Mouse (Mus musculus): ENCODE measurements around the gene Zfp853. TPM values are rescaled to one million over a fixed set of nuclear protein-coding genes. Genes with fewer than 3 reads are reported as not detected.

The Zfp853 gene
- polyA plus RNA-seq, 1 experiment from 2014 or later: not detected

- H3K4me1 ChIP-seq (ENCODE audit: control insufficient read depth, insufficient read depth, low read length): peaks cover 2% of the 10 kb centered on the region; the same call in 1 of the 2 replicates
- no peak overlapping the region for H3K9ac ChIP-seq (replicated peaks; ENCODE audit: low read length)
- DNase-seq (ENCODE audit: low spot score) (no peak), ATAC-seq (replicated peaks; ENCODE audit: insufficient number of reproducible peaks, low FRiP score, low TSS enrichment, low read depth) (no peak)
- H3K4me2 ChIP-seq (ENCODE audit: low read depth, low read length): no peak overlapping the region
- no peak overlapping the region for H3K4me3 ChIP-seq (ENCODE audit: low read depth, low read length)
- 75% methylated on average over 9 of the region's 9 CpGs for WGBS
- no peak overlapping the region for H3K27ac ChIP-seq (replicated peaks; ENCODE audit: low read depth, low read length)
- H3K27me3 ChIP-seq (ENCODE audit: control insufficient read depth, insufficient read depth, low read length): peaks cover 59% of the 10 kb centered on the region
- H3K9me3 ChIP-seq (replicated peaks; ENCODE audit: control insufficient read depth, low read length): no peaks in the 10 kb centered on the region
- H3K36me3 ChIP-seq (replicated peaks; ENCODE audit: control insufficient read depth, insufficient read depth, low read depth, low read length): no peaks in the 10 kb centered on the region
Measured at GRCm38 (mm10) chr5:143289299-143289698, 4.1 kb downstream of the Zfp853 start.

GRCm38 (mm10) chr5:143288378-143288911, 5.0 kb downstream of the Zfp853 start:
- DNase-seq (ENCODE audit: low spot score): no peak
- no peak overlapping the region for H3K27ac ChIP-seq (replicated peaks; ENCODE audit: low read depth, low read length)
- 8% methylated on average over 9 of the region's 9 CpGs for WGBS

GRCm38 (mm10) chr5:143287774-143288328, 5.6 kb downstream of the Zfp853 start:
- no peak overlapping the region for H3K27ac ChIP-seq (replicated peaks; ENCODE audit: low read depth, low read length)
- peak overlapping the region; percentile 27 for H3K4me3 ChIP-seq (ENCODE audit: low read depth, low read length)
- peak; percentile 26 for DNase-seq (ENCODE audit: low spot score)
- no peaks in the 10 kb centered on the region for H3K9me3 ChIP-seq (replicated peaks; ENCODE audit: control insufficient read depth, low read length)
- peak overlapping the region; percentile 62 for H3K4me2 ChIP-seq (ENCODE audit: low read depth, low read length)
- ATAC-seq (replicated peaks; ENCODE audit: insufficient number of reproducible peaks, low FRiP score, low TSS enrichment, low read depth): 0 out of 2 replicates have a peak, but pooled peaks have one; percentile 22
- WGBS: 3% methylated on average over 48 of the region's 48 CpGs
- no peaks in the 10 kb centered on the region for H3K36me3 ChIP-seq (replicated peaks; ENCODE audit: control insufficient read depth, insufficient read depth, low read depth, low read length)
- peaks cover 2% of the 10 kb centered on the region; the same call in 1 of the 2 replicates for H3K4me1 ChIP-seq (ENCODE audit: control insufficient read depth, insufficient read depth, low read length)
- H3K9ac ChIP-seq (replicated peaks; ENCODE audit: low read length): peak overlapping the region; percentile 34
- H3K27me3 ChIP-seq (ENCODE audit: control insufficient read depth, insufficient read depth, low read length): peaks cover 44% of the 10 kb centered on the region

More at GRCm38 (mm10) chr5:143288378-143288911, 5.0 kb downstream of the Zfp853 start:
- Histone ChIP-seq H3K27me3 (ENCODE audit: control insufficient read depth, insufficient read depth, low read length) (peaks cover 50% of the 10 kb centered on the region), H3K4me2 (ENCODE audit: low read depth, low read length) (peak overlapping the region; percentile 62), H3K9ac (replicated peaks; ENCODE audit: low read length) (peak overlapping the region; percentile 34; the same call in 1 of the 2 replicates), H3K36me3 (replicated peaks; ENCODE audit: control insufficient read depth, insufficient read depth, low read depth, low read length) (no peaks in the 10 kb centered on the region), H3K9me3 (replicated peaks; ENCODE audit: control insufficient read depth, low read length) (no peaks in the 10 kb centered on the region), H3K4me3 (ENCODE audit: low read depth, low read length) (peak overlapping the region; percentile 27; the same call in 1 of the 2 replicates), H3K4me1 (ENCODE audit: control insufficient read depth, insufficient read depth, low read length) (peaks cover 2% of the 10 kb centered on the region; the same call in 1 of the 2 replicates)
- no peak for ATAC-seq (replicated peaks; ENCODE audit: insufficient number of reproducible peaks, low FRiP score, low TSS enrichment, low read depth)

- H3K4me3 ChIP-seq (ENCODE audit: low read depth, low read length): no peak overlapping the region
- no peaks in the 10 kb centered on the region for H3K9me3 ChIP-seq (replicated peaks; ENCODE audit: control insufficient read depth, low read length)
- no peak overlapping the region for H3K4me2 ChIP-seq (ENCODE audit: low read depth, low read length)
- H3K27ac ChIP-seq (replicated peaks; ENCODE audit: low read depth, low read length): no peak overlapping the region
- DNase-seq (ENCODE audit: low spot score) (no peak), ATAC-seq (replicated peaks; ENCODE audit: insufficient number of reproducible peaks, low FRiP score, low TSS enrichment, low read depth) (no peak)
- H3K36me3 ChIP-seq (replicated peaks; ENCODE audit: control insufficient read depth, insufficient read depth, low read depth, low read length): no peaks in the 10 kb centered on the region
- H3K27me3 ChIP-seq (ENCODE audit: control insufficient read depth, insufficient read depth, low read length): peaks cover 23% of the 10 kb centered on the region
- 45% methylated on average over 6 of the region's 6 CpGs for WGBS
- no peaks in the 10 kb centered on the region for H3K4me1 ChIP-seq (ENCODE audit: control insufficient read depth, insufficient read depth, low read length)
- no peak overlapping the region for H3K9ac ChIP-seq (replicated peaks; ENCODE audit: low read length)
Measured at GRCm38 (mm10) chr5:143284762-143285161, 8.7 kb downstream of the Zfp853 start.

- H3K4me3 ChIP-seq (ENCODE audit: low read depth, low read length): no peak overlapping the region
- no peaks in the 10 kb centered on the region for H3K36me3 ChIP-seq (replicated peaks; ENCODE audit: control insufficient read depth, insufficient read depth, low read depth, low read length)
- H3K4me2 ChIP-seq (ENCODE audit: low read depth, low read length): no peak overlapping the region
- no peak overlapping the region for H3K27ac ChIP-seq (replicated peaks; ENCODE audit: low read depth, low read length)
- no peak overlapping the region for H3K9ac ChIP-seq (replicated peaks; ENCODE audit: low read length)
- H3K9me3 ChIP-seq (replicated peaks; ENCODE audit: control insufficient read depth, low read length): no peaks in the 10 kb centered on the region
- ATAC-seq (replicated peaks; ENCODE audit: insufficient number of reproducible peaks, low FRiP score, low TSS enrichment, low read depth) (no peak), DNase-seq (ENCODE audit: low spot score) (no peak)
- WGBS: 34% methylated on average over 10 of the region's 10 CpGs
- H3K4me1 ChIP-seq (ENCODE audit: control insufficient read depth, insufficient read depth, low read length): no peaks in the 10 kb centered on the region
- no peaks in the 10 kb centered on the region; the same call in 1 of the 2 replicates for H3K27me3 ChIP-seq (ENCODE audit: control insufficient read depth, insufficient read depth, low read length)
Measured at GRCm38 (mm10) chr5:143279247-143279646, 14.2 kb downstream of the Zfp853 start.

- WGBS: 46% methylated on average over 5 of the region's 5 CpGs
Measured at GRCm38 (mm10) chr5:143275761-143276160, 17.7 kb downstream of the Zfp853 start.

GRCm38 (mm10) chr5:143272540-143273330, 20.7 kb downstream of the Zfp853 start:
- Histone ChIP-seq H3K4me3 (ENCODE audit: low read depth, low read length) (no peak overlapping the region), H3K4me2 (ENCODE audit: low read depth, low read length) (no peak overlapping the region), H3K27me3 (ENCODE audit: control insufficient read depth, insufficient read depth, low read length) (no peaks in the 10 kb centered on the region), H3K9ac (replicated peaks; ENCODE audit: low read length) (no peak overlapping the region), H3K9me3 (replicated peaks; ENCODE audit: control insufficient read depth, low read length) (no peaks in the 10 kb centered on the region), H3K4me1 (ENCODE audit: control insufficient read depth, insufficient read depth, low read length) (no peaks in the 10 kb centered on the region; the same call in none of the 2 replicates), H3K36me3 (replicated peaks; ENCODE audit: control insufficient read depth, insufficient read depth, low read depth, low read length) (no peaks in the 10 kb centered on the region), H3K27ac (replicated peaks; ENCODE audit: low read depth, low read length) (no peak overlapping the region)
- 89% methylated on average over 16 of the region's 16 CpGs for WGBS
- ATAC-seq (replicated peaks; ENCODE audit: insufficient number of reproducible peaks, low FRiP score, low TSS enrichment, low read depth) (no peak), DNase-seq (ENCODE audit: low spot score) (no peak)

More at GRCm38 (mm10) chr5:143275761-143276160, 17.7 kb downstream of the Zfp853 start:
- H3K4me1 ChIP-seq (ENCODE audit: control insufficient read depth, insufficient read depth, low read length): no peaks in the 10 kb centered on the region; the same call in 1 of the 2 replicates
- no peak overlapping the region for H3K4me3 ChIP-seq (ENCODE audit: low read depth, low read length)
- H3K9me3 ChIP-seq (replicated peaks; ENCODE audit: control insufficient read depth, low read length): no peaks in the 10 kb centered on the region
- no peaks in the 10 kb centered on the region for H3K36me3 ChIP-seq (replicated peaks; ENCODE audit: control insufficient read depth, insufficient read depth, low read depth, low read length)
- no peak for DNase-seq (ENCODE audit: low spot score)
- no peak for ATAC-seq (replicated peaks; ENCODE audit: insufficient number of reproducible peaks, low FRiP score, low TSS enrichment, low read depth)
- no peak overlapping the region for H3K27ac ChIP-seq (replicated peaks; ENCODE audit: low read depth, low read length)
- H3K4me2 ChIP-seq (ENCODE audit: low read depth, low read length): no peak overlapping the region
- H3K27me3 ChIP-seq (ENCODE audit: control insufficient read depth, insufficient read depth, low read length): no peaks in the 10 kb centered on the region; the same call in 1 of the 2 replicates
- no peak overlapping the region for H3K9ac ChIP-seq (replicated peaks; ENCODE audit: low read length)
